Mouse (Mus musculus): Measurements from ENCODE around the gene Gimap4. TPM values are rescaled to one million over a fixed set of nuclear protein-coding genes. Genes with fewer than 3 reads are reported as not detected.

The Gimap4 gene
- polyA plus RNA-seq, 1 experiment: not detected

- TF ChIP-seq GATA1 (IDR thresholded peaks at IDR 0.05; ENCODE audit: low read length): no peak
Observed at GRCm38 (mm10) chr6:48723468-48723867, 39.1 kb downstream of the Gimap4 start.

DNA sequence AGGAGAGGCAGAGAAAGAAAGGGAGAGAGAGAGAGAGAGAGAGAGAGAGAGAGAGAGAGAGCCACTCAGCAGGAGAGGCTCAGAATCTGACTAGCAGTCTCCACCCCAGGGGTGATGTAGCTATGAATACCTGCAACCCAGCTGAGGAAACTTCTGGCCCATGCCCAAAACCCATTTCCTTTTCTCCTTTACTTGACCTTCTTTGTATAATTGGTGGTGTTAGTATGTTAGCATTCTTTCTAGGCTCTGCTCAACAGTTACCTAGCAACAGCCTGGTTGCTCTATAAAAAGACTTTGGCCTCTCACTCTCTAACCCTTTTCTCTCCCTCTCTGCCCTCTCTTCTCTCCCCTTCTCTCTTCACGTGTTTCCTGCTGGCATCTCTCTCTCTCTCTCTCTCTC, 41.1 kb downstream of the Gimap4 start:
- no peak for TF ChIP-seq GATA1 (IDR thresholded peaks at IDR 0.05; ENCODE audit: low read length)

DNA sequence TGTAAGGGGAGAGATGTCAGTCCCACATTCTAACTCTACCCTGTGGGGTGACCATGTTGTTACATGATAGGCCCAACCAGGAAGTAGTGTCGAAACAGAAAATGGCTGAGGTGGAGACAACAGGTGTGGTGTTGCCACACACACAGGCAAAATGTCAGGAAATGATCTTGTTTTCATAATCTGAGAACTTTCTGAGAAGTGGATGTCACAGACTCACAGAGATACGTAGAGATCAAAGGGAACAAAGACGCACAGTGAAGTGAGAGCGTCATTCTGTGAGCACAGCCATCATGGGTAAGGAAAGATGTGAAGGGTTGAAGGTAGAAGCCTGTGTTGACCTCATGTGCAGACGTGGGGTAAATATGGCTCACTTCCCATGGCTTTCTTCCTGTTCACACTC, 43.4 kb downstream of the Gimap4 start:
- TF ChIP-seq GATA1 (IDR thresholded peaks at IDR 0.05; ENCODE audit: low read length): no peak

DNA sequence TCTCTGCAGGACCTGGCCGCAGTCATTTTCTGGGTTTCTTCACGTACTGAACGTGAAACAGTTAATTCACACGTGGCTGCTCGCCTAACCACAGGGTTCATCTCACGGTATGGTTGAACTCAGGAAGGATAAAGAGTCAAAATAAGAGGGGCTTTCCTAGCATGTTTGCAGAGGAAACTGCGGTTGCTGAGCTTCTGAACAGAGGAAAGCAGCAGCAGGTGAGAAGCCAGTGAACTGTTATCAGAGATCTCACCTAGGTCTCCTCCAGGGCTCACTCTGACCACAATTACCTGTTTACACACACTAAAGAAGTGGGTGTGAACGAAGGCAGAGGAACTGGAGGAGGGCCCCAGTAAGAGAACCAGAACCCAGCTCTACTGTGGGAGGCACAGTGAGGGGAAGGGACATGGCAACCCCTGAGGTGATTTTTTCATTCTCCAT, 48.5 kb downstream of the Gimap4 start:
- TF ChIP-seq GATA1 (IDR thresholded peaks at IDR 0.05; ENCODE audit: low read length): no peak

GRCm38 (mm10) chr6:48733660-48734059, 49.3 kb downstream of the Gimap4 start:
- TF ChIP-seq GATA1 (IDR thresholded peaks at IDR 0.05; ENCODE audit: low read length): no peak

DNA sequence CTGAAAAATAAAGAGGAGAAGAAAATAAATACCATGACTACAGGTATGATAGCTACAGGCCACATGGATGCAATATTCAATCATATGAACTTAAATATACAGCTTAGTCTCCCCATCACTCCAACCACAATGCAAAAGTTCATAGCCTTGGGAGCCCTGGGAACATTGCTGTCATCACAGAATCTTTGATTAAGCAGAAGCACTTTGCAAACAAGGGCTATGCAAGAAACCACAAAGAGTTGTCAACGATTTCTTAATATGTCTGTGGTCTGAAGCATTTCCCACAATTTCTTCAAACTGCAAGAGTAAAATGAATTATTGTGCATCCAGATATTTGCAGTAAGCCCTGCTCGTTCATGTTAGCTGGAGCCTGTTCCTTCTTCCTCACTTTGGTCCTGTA, 52.7 kb downstream of the Gimap4 start:
- TF ChIP-seq GATA1 (IDR thresholded peaks at IDR 0.05; ENCODE audit: low read length): no peak

DNA sequence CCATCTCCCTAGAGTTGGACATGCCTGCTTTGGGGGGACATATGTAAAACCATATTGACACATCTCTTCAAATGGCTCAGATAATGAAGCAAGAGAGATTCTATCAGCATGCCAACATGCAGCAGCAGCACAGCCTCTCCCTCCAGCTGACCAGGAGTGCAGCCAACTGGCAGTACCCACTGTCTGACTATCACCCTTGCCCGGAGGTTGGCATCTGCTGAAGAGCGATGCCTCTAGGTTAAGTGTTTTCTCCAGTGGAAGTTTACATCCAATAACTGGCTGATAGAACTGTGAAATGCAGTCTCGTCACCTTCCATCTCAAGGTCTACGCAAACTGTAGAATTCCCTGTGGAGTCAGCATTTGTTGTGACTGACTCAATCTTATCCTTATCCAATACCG, 53.3 kb downstream of the Gimap4 start:
- TF ChIP-seq GATA1 (IDR thresholded peaks at IDR 0.05; ENCODE audit: low read length): no peak

DNA sequence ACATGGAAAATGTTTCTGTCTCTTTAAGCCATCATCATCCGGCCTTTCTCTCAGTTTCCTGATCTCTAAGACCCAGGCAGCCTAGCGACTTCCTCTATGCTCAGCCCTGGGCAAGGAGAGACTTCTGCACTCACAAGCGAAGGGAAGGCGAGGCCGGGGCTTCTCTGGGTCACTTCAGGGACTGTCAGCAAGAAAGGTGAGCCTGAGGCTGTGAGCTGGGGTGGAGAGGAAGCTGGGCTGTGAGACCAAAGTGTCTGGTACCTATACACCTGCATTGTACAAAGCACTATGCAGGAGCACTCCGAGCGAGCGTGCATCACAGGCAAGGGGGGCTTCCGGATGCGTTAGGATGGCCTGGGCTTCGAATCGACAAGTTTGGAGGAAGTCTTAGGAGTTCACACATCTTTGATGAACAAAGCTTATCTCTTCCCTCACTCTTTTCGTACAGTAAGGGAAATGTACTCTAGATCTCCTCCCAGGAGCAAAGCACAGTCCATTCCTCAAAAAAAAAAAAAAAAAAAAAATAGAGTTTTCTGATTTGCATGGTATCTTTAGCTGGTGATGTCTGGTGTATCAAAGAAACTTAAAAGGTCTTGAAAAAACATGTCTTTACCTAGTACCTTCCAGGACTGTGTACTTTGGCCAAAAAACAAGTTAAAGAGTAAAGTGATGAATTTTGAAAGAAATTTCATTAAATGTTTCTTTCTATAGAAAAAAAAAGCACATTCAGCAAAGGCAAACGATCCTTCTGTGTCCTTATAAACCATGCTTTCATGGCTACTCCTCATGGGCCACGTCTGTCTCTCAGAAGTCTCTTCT, 54.8 kb downstream of the Gimap4 start, which contains the start of gene Gimap1:
TSS of gene Gimap1 (plus strand) at position 94 of the 819 bp plus-strand sequence.
- TF ChIP-seq GATA1 (IDR thresholded peaks at IDR 0.05; ENCODE audit: low read length): no peak

GRCm38 (mm10) chr6:48739780-48740055, 55.4 kb downstream of the Gimap4 start:
- no peak for TF ChIP-seq GATA1 (IDR thresholded peaks at IDR 0.05; ENCODE audit: low read length)

- no peak for TF ChIP-seq GATA1 (IDR thresholded peaks at IDR 0.05; ENCODE audit: low read length)
Observed at GRCm38 (mm10) chr6:48740501-48741169, 56.3 kb downstream of the Gimap4 start.

GRCm38 (mm10) chr6:48741273-48741672, 56.9 kb downstream of the Gimap4 start:
- TF ChIP-seq GATA1 (IDR thresholded peaks at IDR 0.05; ENCODE audit: low read length): no peak

Other genes starting within 250 kb of the Gimap4 start
- not detected in 2 replicates for gene Zfp467, start 238.7 kb upstream of the Gimap4 start, polyA plus RNA-seq (2012)
- not detected in 2 replicates for gene Sspo, start 236.3 kb upstream of the Gimap4 start, polyA plus RNA-seq (2012)
- not detected in 2 replicates for gene Atp6v0e2, start 146.9 kb upstream of the Gimap4 start, polyA plus RNA-seq (2012)
- gene Lrrc61, start 129.8 kb upstream of the Gimap4 start, polyA plus RNA-seq (2012): not detected in 2 replicates
- gene Rarres2, start 111.8 kb upstream of the Gimap4 start, polyA plus RNA-seq (2012): not detected in 2 replicates
- gene Gm45021, start 94.9 kb upstream of the Gimap4 start, polyA plus RNA-seq (2012): not detected in 2 replicates
- not detected in 2 replicates for gene Repin1, start 90.7 kb upstream of the Gimap4 start, polyA plus RNA-seq (2012)
- gene Gm44965, start 90.6 kb upstream of the Gimap4 start, polyA plus RNA-seq (2012): not detected in 2 replicates
- gene Zfp775, start 82.5 kb upstream of the Gimap4 start, polyA plus RNA-seq (2012): not detected in 2 replicates
- 0.02 TPM in 1 of 2 replicates, not detected in the other for gene AI854703, start 57.8 kb upstream of the Gimap4 start, polyA plus RNA-seq (2012)
- not detected in 2 replicates for gene Gimap8, start 37.3 kb upstream of the Gimap4 start, polyA plus RNA-seq (2012)
- 0.32 and 0.73 TPM in 2 replicates for gene Gimap9, start 8.4 kb upstream of the Gimap4 start, polyA plus RNA-seq (2012)
- 0.06 and 0.09 TPM in 2 replicates for gene Gimap6, start 23.7 kb downstream of the Gimap4 start, polyA plus RNA-seq (2012)
- gene Gm28053, start 34.1 kb downstream of the Gimap4 start, polyA plus RNA-seq (2012): not detected in 2 replicates
- gene Gimap7, start 34.1 kb downstream of the Gimap4 start, polyA plus RNA-seq (2012): not detected in 2 replicates
- not detected in 2 replicates for gene Gimap1, start 54.5 kb downstream of the Gimap4 start, polyA plus RNA-seq (2012)
- not detected in 2 replicates for gene Gimap5, start 61.6 kb downstream of the Gimap4 start, polyA plus RNA-seq (2012)
- gene Gimap3, start 86.3 kb downstream of the Gimap4 start, polyA plus RNA-seq (2012): not detected in 2 replicates
- 0.55 TPM in 1 of 2 replicates, not detected in the other for gene Tmem176a, start 156.4 kb downstream of the Gimap4 start, polyA plus RNA-seq (2012)
- gene Tmem176b, start 156.9 kb downstream of the Gimap4 start, polyA plus RNA-seq (2012): 0.08 TPM in 1 of 2 replicates, not detected in the other
- gene Aoc1, start 188.3 kb downstream of the Gimap4 start, polyA plus RNA-seq (2012): not detected in 2 replicates
- gene 1600015I10Rik, start 245.3 kb downstream of the Gimap4 start, polyA plus RNA-seq (2012): not detected in 2 replicates

Data from G1E-ER4 (cell line).